Mouse (Mus musculus) kidney, adult 2 months (tissue): ENCODE data around the gene Lyrm7. TPM values are rescaled to one million over a fixed set of nuclear protein-coding genes. Genes with fewer than 3 reads are reported as not detected.
A peak's percentile ranks its signal among the peaks of the same experiment; 100 is the strongest.

Source experiments
- DNase-seq: peaks from one replicate; pipeline ENCODE4 v3.0.0; 2021
- H3K27ac ChIP-seq: fragments of 200-500 bp; 2 replicates; pipeline ENCODE4 v1.5.1; 2012; ENCODE audit warnings: low read depth, low read length, control low read depth, inconsistent platforms; ENCODE audit not compliant: insufficient read depth
- H3K27me3 ChIP-seq: fragments of 200-500 bp; replicated peaks from 2 replicates; pipeline ENCODE4 v1.6.1; 2012; ENCODE audit warnings: mild to moderate bottlenecking, moderate library complexity, low read length, inconsistent platforms; ENCODE audit not compliant: control insufficient read depth, insufficient read depth
- H3K36me3 ChIP-seq: fragments of 200-500 bp; 2 replicates; pipeline ENCODE4 v1.6.1; 2012; ENCODE audit warnings: mild to moderate bottlenecking, moderate library complexity, low read length, inconsistent platforms; ENCODE audit not compliant: control insufficient read depth, insufficient read depth
- H3K4me1 ChIP-seq: fragments of 200-500 bp; 2 replicates; pipeline ENCODE4 v1.6.1; 2011; ENCODE audit warnings: low read length; ENCODE audit not compliant: control insufficient read depth, insufficient read depth
- H3K4me3 ChIP-seq: fragments of 200-500 bp; 2 replicates; pipeline ENCODE4 v1.5.1; 2011; ENCODE audit warnings: mild to moderate bottlenecking, low read depth, low read length, control low read depth; ENCODE audit not compliant: insufficient read depth
- CTCF ChIP-seq: fragments of 200-500 bp; conservative IDR thresholded peaks from 2 replicates; pipeline ENCODE4 v1.5.1; 2011; ENCODE audit warnings: low read depth, mild to moderate bottlenecking, control low read depth, low read length, moderate library complexity, mixed read lengths; ENCODE audit not compliant: insufficient read depth, insufficient read length
- POLR2A ChIP-seq: fragments of 200-500 bp; IDR thresholded peaks from one replicate; pipeline ENCODE4 v1.6.1; 2011; ENCODE audit warnings: low read depth, low read length, control low read depth
- WGBS: fragments of 180-500 bp; shearing (Covaris S2); methylation state at CpG from one replicate; pipeline ENCODE4 v1.1.7; 2018; 5-methylcytosine and 5-hydroxymethylcytosine counted together
- polyA plus RNA-seq: library from polyadenylated mRNA; depleted of rRNA; stranded (reverse); fragments of >200 nt; gene quantifications from 2 replicates; pipeline ENCODE4 v1.2.3, GENCODE M21; 2012

Gene Lyrm7
- polyA plus RNA-seq, 1 experiment = 3.9 TPM

- peak overlapping the region; percentile 89 for H3K27ac ChIP-seq
- WGBS = 8% methylated on average over 2 of the region's 2 CpGs
Measured at GRCm38 (mm10) chr11:54881051-54881474, 20.3 kb upstream of the Lyrm7 start.

GRCm38 (mm10) chr11:54879922-54880321, 19.2 kb upstream of the Lyrm7 start:
- DNase-seq = no peak
- Histone ChIP-seq H3K27me3 (no peaks in the 10 kb centered on the region), H3K4me1 (peaks cover 26% of the 10 kb centered on the region), H3K4me3 (no peak overlapping the region), H3K27ac (peak overlapping the region; percentile 89), H3K36me3 (no peaks in the 10 kb centered on the region)
- WGBS = 88% methylated on average over 10 of the region's 10 CpGs
- TF ChIP-seq POLR2A = no peak
- no peak for TF ChIP-seq CTCF

More at GRCm38 (mm10) chr11:54881051-54881474, 20.3 kb upstream of the Lyrm7 start:
- peak; percentile 94 for DNase-seq
- TF ChIP-seq CTCF = no peak
- H3K4me3 ChIP-seq = no peak overlapping the region
- H3K27me3 ChIP-seq = no peaks in the 10 kb centered on the region
- peaks cover 35% of the 10 kb centered on the region for H3K4me1 ChIP-seq
- H3K36me3 ChIP-seq = no peaks in the 10 kb centered on the region

GRCm38 (mm10) chr11:54879434-54879833, 18.7 kb upstream of the Lyrm7 start:
- peak; percentile 89 for DNase-seq
- 19% methylated on average over 4 of the region's 4 CpGs for WGBS
- TF ChIP-seq POLR2A (no peak), CTCF (peak; percentile 68)
- no peak overlapping the region for H3K4me3 ChIP-seq
- H3K4me1 ChIP-seq = peaks cover 26% of the 10 kb centered on the region
- peak overlapping the region; percentile 89; the same call in 1 of the 2 replicates for H3K27ac ChIP-seq
- no peaks in the 10 kb centered on the region for H3K36me3 ChIP-seq
- no peaks in the 10 kb centered on the region for H3K27me3 ChIP-seq

GRCm38 (mm10) chr11:54878893-54879292, 18.2 kb upstream of the Lyrm7 start:
- H3K4me1 ChIP-seq = peaks cover 23% of the 10 kb centered on the region
- DNase-seq = no peak
- H3K4me3 ChIP-seq = no peak overlapping the region
- no peaks in the 10 kb centered on the region for H3K36me3 ChIP-seq
- WGBS = 75% methylated on average over 6 of the region's 6 CpGs
- TF ChIP-seq CTCF (no peak), POLR2A (no peak)
- no peaks in the 10 kb centered on the region for H3K27me3 ChIP-seq
- H3K27ac ChIP-seq = no peak overlapping the region

GRCm38 (mm10) chr11:54876031-54876430, 15.3 kb upstream of the Lyrm7 start:
- DNase-seq = no peak
- Histone ChIP-seq H3K27me3 (no peaks in the 10 kb centered on the region), H3K4me1 (peaks cover 10% of the 10 kb centered on the region; the same call in 1 of the 2 replicates), H3K27ac (no peak overlapping the region), H3K4me3 (no peak overlapping the region), H3K36me3 (peaks cover 3% of the 10 kb centered on the region; the same call in 1 of the 2 replicates)
- WGBS = 92% methylated on average over 5 of the region's 5 CpGs
- TF ChIP-seq POLR2A (no peak), CTCF (no peak)

GRCm38 (mm10) chr11:54871831-54872537, 11.3 kb upstream of the Lyrm7 start:
- Histone ChIP-seq H3K27me3 (no peaks in the 10 kb centered on the region), H3K4me1 (peaks cover 4% of the 10 kb centered on the region; the same call in 1 of the 2 replicates), H3K4me3 (no peak overlapping the region), H3K36me3 (peaks cover 5% of the 10 kb centered on the region; the same call in 1 of the 2 replicates), H3K27ac (no peak overlapping the region)
- WGBS = 58% methylated on average over 7 of the region's 7 CpGs
- no peak for TF ChIP-seq POLR2A
- no peak for TF ChIP-seq CTCF
- DNase-seq = no peak

- TF ChIP-seq CTCF (no peak), POLR2A (no peak)
- 76% methylated on average over 3 of the region's 3 CpGs for WGBS
- Histone ChIP-seq H3K27me3 (no peaks in the 10 kb centered on the region), H3K4me3 (no peak overlapping the region), H3K27ac (no peak overlapping the region), H3K36me3 (peaks cover 5% of the 10 kb centered on the region; the same call in 1 of the 2 replicates), H3K4me1 (peaks cover 4% of the 10 kb centered on the region; the same call in 1 of the 2 replicates)
- no peak for DNase-seq
Measured at GRCm38 (mm10) chr11:54869318-54869717, 8.6 kb upstream of the Lyrm7 start.
